Mouse (Mus musculus): Measurements from ENCODE around the gene Elovl1. TPM values are rescaled to one million over a fixed set of nuclear protein-coding genes. Genes with fewer than 3 reads are reported as not detected.

Elovl1 gene
- 46.9 and 49.9 TPM in 2 replicates for polyA plus RNA-seq (2016; fragmentation: Nextera tagmentation; extraction: Ambion mirVana)

- under 1% methylated on average over 31 of the region's 31 CpGs for WGBS
- no peaks in the 10 kb centered on the region for H3K27me3 ChIP-seq (replicated peaks; ENCODE audit: low read depth, poor library complexity, severe bottlenecking)
- H3K4me3 ChIP-seq: peak within 1 kb of the TSS; percentile 82
- H3K9me3 ChIP-seq: no peaks in the 10 kb centered on the region
- H3K36me3 ChIP-seq (replicated peaks): peaks cover 49% of the 10 kb centered on the region
- peak; percentile 96 for DNase-seq (ENCODE audit: low spot score)
- peaks cover 43% of the 10 kb centered on the region for H3K4me1 ChIP-seq
- peak within 1 kb of the TSS; percentile 90 for H3K27ac ChIP-seq (replicated peaks)
Observed at GRCm38 (mm10) chr4:118427768-118428451, at the start of gene Elovl1. Gene Elovl1 (plus strand): TSS chr4:118428093.

GRCm38 (mm10) chr4:118383271-118383670 is 44.6 kb upstream of the Elovl1 start:
- no peak for DNase-seq (ENCODE audit: low spot score)
- Histone ChIP-seq H3K4me3 (no peak overlapping the region), H3K4me1 (no peaks in the 10 kb centered on the region), H3K27me3 (replicated peaks; ENCODE audit: low read depth, poor library complexity, severe bottlenecking) (no peaks in the 10 kb centered on the region), H3K36me3 (replicated peaks) (peaks cover 99% of the 10 kb centered on the region), H3K27ac (replicated peaks) (no peak overlapping the region), H3K9me3 (no peaks in the 10 kb centered on the region)
- WGBS: 92% methylated on average over 7 of the region's 7 CpGs

GRCm38 (mm10) chr4:118387316-118387715 is 40.6 kb upstream of the Elovl1 start:
- DNase-seq (ENCODE audit: low spot score): no peak
- H3K4me1 ChIP-seq: no peaks in the 10 kb centered on the region
- no peaks in the 10 kb centered on the region for H3K9me3 ChIP-seq
- H3K27ac ChIP-seq (replicated peaks): no peak overlapping the region
- H3K27me3 ChIP-seq (replicated peaks; ENCODE audit: low read depth, poor library complexity, severe bottlenecking): no peaks in the 10 kb centered on the region
- no peak overlapping the region for H3K4me3 ChIP-seq
- WGBS: 93% methylated on average over 8 of the region's 8 CpGs
- H3K36me3 ChIP-seq (replicated peaks): peaks cover 100% of the 10 kb centered on the region

GRCm38 (mm10) chr4:118390146-118390545 is 37.7 kb upstream of the Elovl1 start:
- Histone ChIP-seq H3K4me3 (no peak overlapping the region), H3K9me3 (no peaks in the 10 kb centered on the region), H3K27me3 (replicated peaks; ENCODE audit: low read depth, poor library complexity, severe bottlenecking) (no peaks in the 10 kb centered on the region), H3K4me1 (no peaks in the 10 kb centered on the region), H3K27ac (replicated peaks) (no peak overlapping the region), H3K36me3 (replicated peaks) (peaks cover 100% of the 10 kb centered on the region)
- DNase-seq (ENCODE audit: low spot score): no peak
- WGBS: 93% methylated on average over 11 of the region's 11 CpGs

- 95% methylated on average over 6 of the region's 6 CpGs for WGBS
- H3K4me3 ChIP-seq: no peak overlapping the region
- no peaks in the 10 kb centered on the region for H3K9me3 ChIP-seq
- no peaks in the 10 kb centered on the region for H3K27me3 ChIP-seq (replicated peaks; ENCODE audit: low read depth, poor library complexity, severe bottlenecking)
- H3K36me3 ChIP-seq (replicated peaks): peaks cover 99% of the 10 kb centered on the region
- no peak for DNase-seq (ENCODE audit: low spot score)
- H3K27ac ChIP-seq (replicated peaks): no peak overlapping the region
- H3K4me1 ChIP-seq: no peaks in the 10 kb centered on the region
Observed at GRCm38 (mm10) chr4:118394505-118394904, 33.4 kb upstream of the Elovl1 start.

GRCm38 (mm10) chr4:118395289-118395688 is 32.6 kb upstream of the Elovl1 start:
- no peak for DNase-seq (ENCODE audit: low spot score)

GRCm38 (mm10) chr4:118396433-118396832 is 31.5 kb upstream of the Elovl1 start:
- no peak overlapping the region for H3K4me3 ChIP-seq
- no peaks in the 10 kb centered on the region for H3K4me1 ChIP-seq
- H3K27ac ChIP-seq (replicated peaks): no peak overlapping the region
- H3K27me3 ChIP-seq (replicated peaks; ENCODE audit: low read depth, poor library complexity, severe bottlenecking): no peaks in the 10 kb centered on the region
- 73% methylated on average over 3 of the region's 3 CpGs for WGBS
- H3K9me3 ChIP-seq: no peaks in the 10 kb centered on the region
- DNase-seq (ENCODE audit: low spot score): no peak
- peaks cover 98% of the 10 kb centered on the region for H3K36me3 ChIP-seq (replicated peaks)

More at GRCm38 (mm10) chr4:118395289-118395688, 32.6 kb upstream of the Elovl1 start:
- H3K4me3 ChIP-seq: no peak overlapping the region
- no peak overlapping the region for H3K27ac ChIP-seq (replicated peaks)
- WGBS: 91% methylated on average over 4 of the region's 4 CpGs
- H3K9me3 ChIP-seq: no peaks in the 10 kb centered on the region
- no peaks in the 10 kb centered on the region for H3K4me1 ChIP-seq
- peaks cover 99% of the 10 kb centered on the region for H3K36me3 ChIP-seq (replicated peaks)
- no peaks in the 10 kb centered on the region for H3K27me3 ChIP-seq (replicated peaks; ENCODE audit: low read depth, poor library complexity, severe bottlenecking)

GRCm38 (mm10) chr4:118398400-118398799 is 29.5 kb upstream of the Elovl1 start:
- 95% methylated on average over 6 of the region's 6 CpGs for WGBS

GRCm38 (mm10) chr4:118401421-118401820 is 26.5 kb upstream of the Elovl1 start:
- WGBS: 90% methylated on average over 3 of the region's 3 CpGs

More at GRCm38 (mm10) chr4:118398400-118398799, 29.5 kb upstream of the Elovl1 start:
- no peaks in the 10 kb centered on the region for H3K4me1 ChIP-seq
- H3K9me3 ChIP-seq: no peaks in the 10 kb centered on the region
- peaks cover 98% of the 10 kb centered on the region for H3K36me3 ChIP-seq (replicated peaks)
- DNase-seq (ENCODE audit: low spot score): no peak
- H3K4me3 ChIP-seq: no peak overlapping the region
- no peak overlapping the region for H3K27ac ChIP-seq (replicated peaks)
- H3K27me3 ChIP-seq (replicated peaks; ENCODE audit: low read depth, poor library complexity, severe bottlenecking): no peaks in the 10 kb centered on the region

GRCm38 (mm10) chr4:118401918-118402317 is 26.0 kb upstream of the Elovl1 start:
- Histone ChIP-seq H3K4me1 (no peaks in the 10 kb centered on the region), H3K9me3 (no peaks in the 10 kb centered on the region), H3K4me3 (no peak overlapping the region), H3K27me3 (replicated peaks; ENCODE audit: low read depth, poor library complexity, severe bottlenecking) (no peaks in the 10 kb centered on the region), H3K36me3 (replicated peaks) (peaks cover 83% of the 10 kb centered on the region), H3K27ac (replicated peaks) (no peak overlapping the region)
- DNase-seq (ENCODE audit: low spot score): no peak
- 98% methylated on average over 5 of the region's 5 CpGs for WGBS

More at GRCm38 (mm10) chr4:118401421-118401820, 26.5 kb upstream of the Elovl1 start:
- H3K9me3 ChIP-seq: no peaks in the 10 kb centered on the region
- H3K36me3 ChIP-seq (replicated peaks): peaks cover 88% of the 10 kb centered on the region
- H3K27ac ChIP-seq (replicated peaks): no peak overlapping the region
- no peak for DNase-seq (ENCODE audit: low spot score)
- H3K4me3 ChIP-seq: no peak overlapping the region
- H3K27me3 ChIP-seq (replicated peaks; ENCODE audit: low read depth, poor library complexity, severe bottlenecking): no peaks in the 10 kb centered on the region
- no peaks in the 10 kb centered on the region for H3K4me1 ChIP-seq

GRCm38 (mm10) chr4:118402701-118403100 is 25.2 kb upstream of the Elovl1 start:
- WGBS: 91% methylated on average over 12 of the region's 12 CpGs
- DNase-seq (ENCODE audit: low spot score): no peak
- peaks cover 75% of the 10 kb centered on the region for H3K36me3 ChIP-seq (replicated peaks)

GRCm38 (mm10) chr4:118409142-118409900 is 18.6 kb upstream of the Elovl1 start, which contains the start of the genes Szt2 and Med8:
Gene Szt2 (minus strand): TSS chr4:118409273.
Gene Med8 (plus strand): TSS chr4:118409337.
- under 1% methylated on average over 53 of the region's 53 CpGs for WGBS

More at GRCm38 (mm10) chr4:118402701-118403100, 25.2 kb upstream of the Elovl1 start:
- H3K9me3 ChIP-seq: no peaks in the 10 kb centered on the region
- no peak overlapping the region for H3K27ac ChIP-seq (replicated peaks)
- no peaks in the 10 kb centered on the region for H3K4me1 ChIP-seq
- H3K27me3 ChIP-seq (replicated peaks; ENCODE audit: low read depth, poor library complexity, severe bottlenecking): no peaks in the 10 kb centered on the region
- no peak overlapping the region for H3K4me3 ChIP-seq

More at GRCm38 (mm10) chr4:118409142-118409900, 18.6 kb upstream of the Elovl1 start, which contains the start of the genes Szt2 and Med8:
- Histone ChIP-seq H3K4me3 (peak within 1 kb of the TSS; percentile 99), H3K4me1 (peaks cover 20% of the 10 kb centered on the region), H3K36me3 (replicated peaks) (peaks cover 51% of the 10 kb centered on the region), H3K27me3 (replicated peaks; ENCODE audit: low read depth, poor library complexity, severe bottlenecking) (no peaks in the 10 kb centered on the region), H3K27ac (replicated peaks) (peak within 1 kb of the TSS; percentile 88), H3K9me3 (no peaks in the 10 kb centered on the region)
- DNase-seq (ENCODE audit: low spot score): peak; percentile 93
